Mouse (Mus musculus): ENCODE data around the gene Cep170b.

Gene Cep170b

GRCm38 (mm10) chr12:112720216-112720615, at the start of gene Cep170b:
Gene Cep170b, plus strand, starts transcription at chr12:112720455.
- no peak for DNase-seq (ENCODE audit: low spot score)

GRCm38 (mm10) chr12:112670718-112671393, 49.4 kb upstream of the Cep170b start:
- DNase-seq (ENCODE audit: low spot score) = no peak

- DNase-seq (ENCODE audit: low spot score) = no peak
These were observed 48.4 kb upstream of the Cep170b start for GRCm38 (mm10) chr12:112671891-112672290.

- DNase-seq (ENCODE audit: low spot score) = no peak
These were observed 47.3 kb upstream of the Cep170b start for GRCm38 (mm10) chr12:112672744-112673575.

- DNase-seq (ENCODE audit: low spot score) = peak; percentile 39
These were observed 46.6 kb upstream of the Cep170b start for GRCm38 (mm10) chr12:112673576-112674091.

GRCm38 (mm10) chr12:112674132-112675011, 45.9 kb upstream of the Cep170b start, which contains the start of gene Akt1:
Gene Akt1, minus strand, starts transcription at chr12:112674884.
- peak; percentile 64 for DNase-seq (ENCODE audit: low spot score)

GRCm38 (mm10) chr12:112675245-112676035, 44.8 kb upstream of the Cep170b start:
- DNase-seq (ENCODE audit: low spot score) = peak; percentile 85

GRCm38 (mm10) chr12:112677076-112677475, 43.2 kb upstream of the Cep170b start:
- DNase-seq (ENCODE audit: low spot score) = no peak

- no peak for DNase-seq (ENCODE audit: low spot score)
These were observed 42.2 kb upstream of the Cep170b start for GRCm38 (mm10) chr12:112677943-112678554.

- peak; percentile 69 for DNase-seq (ENCODE audit: low spot score)
These were observed 41.7 kb upstream of the Cep170b start, which contains the start of gene Zbtb42 for GRCm38 (mm10) chr12:112678555-112679026. Gene Zbtb42, plus strand, starts transcription at chr12:112678828.

GRCm38 (mm10) chr12:112679027-112679996, 40.9 kb upstream of the Cep170b start:
- DNase-seq (ENCODE audit: low spot score) = peak; percentile 58

- DNase-seq (ENCODE audit: low spot score) = no peak
These were observed 36.9 kb upstream of the Cep170b start for GRCm38 (mm10) chr12:112683351-112683750.

GRCm38 (mm10) chr12:112688458-112688857, 31.8 kb upstream of the Cep170b start:
- DNase-seq (ENCODE audit: low spot score) = no peak

GRCm38 (mm10) chr12:112693185-112694126, 26.8 kb upstream of the Cep170b start:
- peak; percentile 95 for DNase-seq (ENCODE audit: low spot score)

GRCm38 (mm10) chr12:112694127-112694475, 26.2 kb upstream of the Cep170b start:
- DNase-seq (ENCODE audit: low spot score) = no peak

GRCm38 (mm10) chr12:112696806-112697425, 23.3 kb upstream of the Cep170b start:
- DNase-seq (ENCODE audit: low spot score) = no peak

- no peak for DNase-seq (ENCODE audit: low spot score)
These were observed 19.7 kb upstream of the Cep170b start for GRCm38 (mm10) chr12:112700522-112700921.
